Mouse (Mus musculus): ENCODE measurements around the gene Nyx. TPM values are rescaled to one million over a fixed set of nuclear protein-coding genes. Genes with fewer than 3 reads are reported as not detected.

The Nyx gene
- total and polyA plus RNA-seq, 2 experiments from 2014 or later: 0.05 TPM; not detected in 1

GRCm38 (mm10) chrX:13520566-13520965 is 54.7 kb downstream of the Nyx start:
- H3K9ac ChIP-seq (replicated peaks; ENCODE audit: low read depth, low read length): no peak overlapping the region
- 78% methylated on average over 4 of the region's 4 CpGs for WGBS
- TF ChIP-seq EP300 (IDR thresholded peaks at IDR 0.05; ENCODE audit: low read depth) (no peak), CTCF (IDR thresholded peaks at IDR 0.05; ENCODE audit: low read depth) (no peak)
- H3K27me3 ChIP-seq (ENCODE audit: control insufficient read depth, insufficient read depth, low read length): peaks cover 3% of the 10 kb centered on the region; the same call in 1 of the 2 replicates
- no peak overlapping the region for H3K27ac ChIP-seq (ENCODE audit: low read depth)
- no peak overlapping the region for H3K4me3 ChIP-seq (ENCODE audit: low read depth, low read length)
- H3K4me2 ChIP-seq (ENCODE audit: low read depth, low read length): no peak overlapping the region
- H3K9me3 ChIP-seq (replicated peaks; ENCODE audit: control insufficient read depth, low read length): no peaks in the 10 kb centered on the region
- no peak for ATAC-seq (ENCODE audit: insufficient read depth, low read depth)
- H3K4me1 ChIP-seq (ENCODE audit: control insufficient read depth, insufficient read depth): no peaks in the 10 kb centered on the region
- DNase-seq (ENCODE audit: low spot score): no peak
- no peaks in the 10 kb centered on the region for H3K36me3 ChIP-seq (replicated peaks; ENCODE audit: control insufficient read depth, insufficient read depth, low read length)

- TF ChIP-seq CTCF (IDR thresholded peaks at IDR 0.05; ENCODE audit: low read depth) (no peak), EP300 (IDR thresholded peaks at IDR 0.05; ENCODE audit: low read depth) (no peak)
- peaks cover 7% of the 10 kb centered on the region; the same call in 1 of the 2 replicates for H3K27me3 ChIP-seq (ENCODE audit: control insufficient read depth, insufficient read depth, low read length)
- no peak for DNase-seq (ENCODE audit: low spot score)
Measured at GRCm38 (mm10) chrX:13521288-13521687, 55.4 kb downstream of the Nyx start.

More at GRCm38 (mm10) chrX:13521288-13521687, 55.4 kb downstream of the Nyx start:
- ATAC-seq (ENCODE audit: insufficient read depth, low read depth): no peak
- Histone ChIP-seq H3K36me3 (replicated peaks; ENCODE audit: control insufficient read depth, insufficient read depth, low read length) (no peaks in the 10 kb centered on the region), H3K9me3 (replicated peaks; ENCODE audit: control insufficient read depth, low read length) (no peaks in the 10 kb centered on the region), H3K9ac (replicated peaks; ENCODE audit: low read depth, low read length) (no peak overlapping the region), H3K4me3 (ENCODE audit: low read depth, low read length) (no peak overlapping the region), H3K27ac (ENCODE audit: low read depth) (no peak overlapping the region), H3K4me2 (ENCODE audit: low read depth, low read length) (no peak overlapping the region), H3K4me1 (ENCODE audit: control insufficient read depth, insufficient read depth) (no peaks in the 10 kb centered on the region)
- 84% methylated on average over 8 of the region's 8 CpGs for WGBS

Other genes with a start within 250 kb of the Nyx start
- gene Ddx3x, start 185.1 kb upstream of the Nyx start, total RNA-seq (2014; rRNA removed; ENCODE audit: low replicate concordance): 61.2 and 102 TPM in 2 replicates
- gene Ddx3x, start 185.1 kb upstream of the Nyx start, polyA plus RNA-seq (2015; fragmentation: Nextera tagmentation; extraction: Ambion mirVana): 45.8 and 65.9 TPM in 2 replicates
- gene Gpr34, start 166.0 kb downstream of the Nyx start, total RNA-seq (2014; rRNA removed; ENCODE audit: low replicate concordance): not detected in 2 replicates
- gene Gpr34, start 166.0 kb downstream of the Nyx start, polyA plus RNA-seq (2015; fragmentation: Nextera tagmentation; extraction: Ambion mirVana): 1.0 and 1.4 TPM in 2 replicates
- not detected in 2 replicates for gene Gpr82, start 195.3 kb downstream of the Nyx start, total RNA-seq (2014; rRNA removed; ENCODE audit: low replicate concordance)
- gene Gpr82, start 195.3 kb downstream of the Nyx start, polyA plus RNA-seq (2015; fragmentation: Nextera tagmentation; extraction: Ambion mirVana): 0.05 and 0.14 TPM in 2 replicates